Mouse (Mus musculus) lung, postnatal 0 days (tissue): Measurements from ENCODE around the gene Parp14.

Experiments
- CTCF ChIP-seq: IDR thresholded peaks from 2 replicates; pipeline ENCODE4 v1.5.1; 2016; ENCODE audit warnings: antibody characterized with exemption, mild to moderate bottlenecking
- EP300 ChIP-seq: IDR thresholded peaks from 2 replicates; pipeline ENCODE4 v1.6.1; 2016; ENCODE audit warnings: antibody characterized with exemption, mild to moderate bottlenecking, control low read depth

GRCm38 (mm10) chr16:35870581-35871047 is 730 bp downstream of the Parp14 start:
- no peak for TF ChIP-seq CTCF
- no peak for TF ChIP-seq EP300
